Mouse (Mus musculus): Measurements from ENCODE around the gene Fam43a.

Gene Fam43a

DNA sequence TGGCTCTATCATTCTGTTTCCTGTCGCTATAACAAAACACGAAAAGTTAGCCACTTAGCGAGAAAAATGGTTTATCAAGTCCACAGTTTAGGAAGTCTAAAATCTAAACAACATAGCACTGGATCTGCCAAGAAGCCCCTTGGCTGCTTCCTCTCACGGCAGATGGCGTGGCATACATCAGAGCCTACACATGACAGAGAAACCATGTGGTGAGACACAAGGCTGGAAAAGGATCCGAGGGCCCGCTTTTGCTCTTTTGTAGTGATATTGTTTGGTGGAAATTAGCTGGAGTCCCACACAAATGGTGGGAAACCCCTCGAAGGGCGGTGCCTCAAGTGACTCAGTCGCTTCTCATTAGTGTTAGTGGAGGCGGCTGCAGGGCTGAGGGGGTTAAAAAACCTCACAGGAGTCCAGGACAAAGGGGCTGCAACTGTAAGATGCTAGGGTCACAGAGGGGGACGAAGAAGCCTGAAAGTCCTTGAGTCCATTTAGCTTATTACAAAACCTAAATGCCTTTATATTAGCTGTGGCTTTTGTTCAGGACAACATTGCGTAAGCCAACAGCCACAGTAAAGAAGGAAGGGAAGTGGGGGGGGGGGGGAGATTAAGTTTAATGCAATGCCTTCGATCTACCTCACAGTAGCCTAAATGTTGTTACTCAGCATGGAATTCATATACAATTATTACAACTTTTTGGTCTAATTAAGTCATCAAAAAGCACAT, 3.5 kb upstream of the Fam43a start:
- peak in 1 of 2 experiments; percentile 14 for DNase-seq (ENCODE audit: low read depth in 1 of 2, low spot score in 2 of 2)

DNA sequence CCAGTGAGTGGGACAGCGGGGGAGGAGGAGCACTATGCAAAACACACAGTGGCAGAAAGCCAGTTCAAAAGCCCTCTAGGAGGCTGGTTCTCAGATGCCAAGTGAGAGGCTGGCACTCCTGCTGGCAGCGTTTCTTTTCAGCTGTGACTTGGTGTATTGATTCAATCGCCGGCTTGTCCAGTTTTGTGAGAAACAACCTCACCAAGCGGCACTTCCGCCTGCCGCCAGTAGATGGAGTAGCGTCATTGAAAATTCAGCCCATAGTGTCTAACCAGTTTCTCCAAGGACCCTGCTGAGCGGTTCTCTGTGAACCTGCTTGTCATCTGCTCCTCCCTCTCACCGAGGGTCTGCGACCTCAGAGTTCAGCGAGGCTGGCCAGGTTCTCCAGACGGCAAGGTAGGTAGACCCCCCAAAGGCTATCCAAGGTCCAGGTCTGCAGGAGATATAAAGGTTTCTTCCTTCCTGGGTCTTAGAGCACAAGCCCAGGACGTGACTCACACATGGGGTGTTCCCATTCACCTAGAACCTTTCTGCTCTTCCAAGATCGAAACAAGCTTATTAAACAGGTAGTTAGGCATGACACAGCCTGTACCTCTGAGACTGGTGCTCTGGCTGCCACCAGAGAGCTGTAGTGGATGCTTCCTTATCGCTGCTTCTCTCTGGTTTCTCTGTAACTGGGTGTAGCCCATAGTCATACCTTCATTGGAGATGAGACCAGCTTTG, 2.4 kb upstream of the Fam43a start:
- peak in 1 of 2 experiments; percentile 80 for DNase-seq (ENCODE audit: low read depth in 1 of 2, low spot score in 2 of 2)

DNA sequence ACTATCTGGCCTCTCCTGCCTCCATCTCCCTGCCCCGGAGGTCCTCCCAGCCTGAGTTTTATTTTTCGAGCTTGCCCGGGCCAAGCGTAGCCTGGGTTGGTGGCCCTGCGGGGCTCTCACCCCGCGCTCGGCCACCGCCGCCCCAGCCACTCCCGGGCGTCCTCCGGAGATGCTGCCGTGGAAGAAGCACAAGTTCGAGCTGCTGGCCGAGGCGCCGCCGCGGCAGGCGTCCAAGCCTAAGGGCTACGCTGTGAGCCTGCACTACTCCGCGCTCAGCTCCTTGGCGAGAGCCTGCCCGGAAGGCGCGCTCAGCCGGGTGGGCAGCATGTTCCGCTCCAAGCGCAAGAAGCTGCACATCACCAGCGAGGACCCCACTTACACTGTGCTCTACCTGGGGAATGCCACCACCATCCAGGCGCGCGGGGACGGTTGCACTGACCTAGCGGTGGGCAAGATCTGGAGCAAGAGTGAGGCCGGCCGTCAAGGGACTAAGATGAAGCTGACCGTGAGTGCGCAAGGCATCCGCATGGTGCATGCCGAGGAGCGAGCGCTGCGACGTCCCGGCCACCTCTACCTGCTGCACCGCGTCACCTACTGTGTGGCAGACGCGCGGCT, 1.0 kb downstream of the Fam43a start:
- DNase-seq (ENCODE audit: low read depth in 1 of 2, low spot score in 2 of 2): peak in 1 of 2 experiments; percentile 15

DNA sequence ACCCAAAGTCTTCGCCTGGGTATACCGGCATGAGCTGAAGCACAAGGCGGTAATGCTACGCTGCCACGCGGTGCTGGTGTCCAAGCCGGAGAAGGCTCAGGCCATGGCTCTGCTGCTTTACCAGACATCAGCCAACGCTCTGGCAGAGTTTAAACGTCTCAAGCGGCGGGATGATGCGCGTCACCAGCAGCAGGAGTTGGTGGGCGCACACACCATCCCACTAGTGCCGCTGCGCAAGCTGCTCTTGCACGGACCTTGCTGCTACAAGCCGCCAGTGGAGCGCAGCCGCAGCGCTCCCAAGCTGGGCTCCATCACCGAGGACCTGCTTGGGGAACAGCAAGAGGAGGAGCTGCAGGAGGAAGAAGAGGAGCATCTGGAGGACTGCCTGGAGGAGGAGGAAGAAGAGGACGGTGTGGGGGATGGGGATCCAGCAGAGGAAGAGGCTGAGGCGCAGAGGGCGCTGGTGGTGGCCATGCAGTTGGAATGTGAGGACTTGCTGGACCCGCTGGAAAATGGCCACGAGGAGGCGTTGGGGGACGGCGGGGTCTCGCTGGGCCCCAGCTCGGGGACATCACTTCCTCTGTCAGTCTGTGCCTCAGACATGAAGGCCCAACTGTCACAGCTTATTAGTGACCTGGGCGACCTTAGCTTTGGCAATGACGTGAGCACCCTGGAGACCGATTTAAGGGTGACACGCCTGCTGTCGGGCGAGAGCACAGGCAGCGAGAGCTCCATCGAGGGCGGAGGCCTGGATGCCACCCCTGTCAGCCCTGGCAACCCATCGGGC, 1.7 kb downstream of the Fam43a start:
- no peak for DNase-seq (ENCODE audit: low read depth in 1 of 2, low spot score in 2 of 2)

DNA sequence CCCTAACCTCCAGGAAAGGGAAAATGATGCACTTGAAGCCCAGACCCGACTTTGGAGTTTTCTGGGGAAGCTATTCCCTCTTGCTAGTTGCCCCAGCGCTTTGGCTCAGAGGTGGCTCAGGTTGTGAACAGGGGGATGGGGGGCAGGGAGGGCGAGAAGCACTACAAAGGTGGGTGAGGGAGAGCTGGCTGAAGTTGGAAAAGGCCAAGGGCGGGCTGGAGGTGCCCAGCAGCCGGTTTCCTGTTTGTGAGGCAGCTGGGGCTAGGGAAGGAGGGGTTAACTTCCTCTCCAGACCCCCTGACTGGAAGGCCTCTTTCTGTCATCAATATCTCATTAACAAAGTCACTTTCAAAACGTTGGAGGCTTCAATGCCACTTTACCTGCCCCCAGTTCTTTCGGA, 2.4 kb downstream of the Fam43a start:
- no peak for DNase-seq (ENCODE audit: low read depth in 1 of 2, low spot score in 2 of 2)

DNA sequence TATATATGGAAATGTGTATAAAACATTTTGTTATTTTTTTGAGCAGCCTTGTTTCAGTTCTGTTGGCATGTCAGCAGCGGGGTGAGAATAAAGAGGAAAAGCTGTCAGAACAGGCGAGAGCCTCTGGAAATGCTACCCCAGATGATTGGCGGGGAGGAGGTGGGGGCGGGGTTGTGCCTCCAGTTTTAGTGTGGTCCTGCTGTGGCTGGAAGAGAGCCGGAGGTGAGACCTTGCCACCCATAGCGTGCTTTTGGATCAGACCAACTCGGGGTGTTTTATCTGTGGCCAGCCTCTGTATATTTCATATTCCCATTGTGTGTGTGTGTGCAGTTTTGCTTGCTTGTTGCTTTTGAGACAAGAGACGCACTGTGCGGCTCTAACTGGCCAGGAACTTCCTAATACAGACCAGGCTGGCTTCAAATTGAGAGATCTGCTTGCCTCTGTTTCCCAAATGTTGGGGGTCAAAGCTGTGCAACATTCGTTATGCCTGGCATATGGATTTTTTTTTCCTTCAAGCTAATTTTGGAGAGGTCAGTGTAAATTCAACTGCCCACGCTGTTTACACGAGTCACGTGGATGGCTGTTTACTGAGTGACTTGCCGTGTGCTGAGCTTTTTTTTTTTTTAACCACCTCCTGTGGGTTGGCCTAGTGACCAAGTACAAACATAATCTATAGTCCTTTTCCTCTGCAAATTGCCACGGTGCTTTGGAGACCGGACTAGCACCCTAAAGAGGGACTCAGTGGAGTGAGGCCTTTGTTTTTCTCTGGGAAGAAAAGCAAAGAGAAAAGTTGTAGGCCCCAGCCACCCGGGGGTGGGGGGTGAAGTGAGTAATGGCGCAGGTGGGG, 3.4 kb downstream of the Fam43a start:
- no peak for DNase-seq (ENCODE audit: low read depth in 1 of 2, low spot score in 2 of 2)

DNA sequence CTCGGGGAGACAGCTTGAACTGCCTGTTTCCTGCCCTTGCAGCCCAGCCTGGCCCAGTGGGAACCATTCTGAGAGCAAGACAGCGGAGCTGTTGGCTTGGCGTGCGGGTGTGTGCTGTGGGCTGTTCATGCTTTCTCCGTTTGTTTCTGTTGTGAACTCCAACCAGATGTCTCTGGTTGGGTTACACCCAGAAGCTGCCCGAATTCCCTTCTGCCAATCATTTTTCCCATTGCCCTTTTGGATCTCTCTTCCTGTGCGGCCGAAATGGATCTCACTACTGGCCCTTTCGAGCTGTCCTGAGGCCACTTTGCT, 4.0 kb downstream of the Fam43a start:
- no peak for DNase-seq (ENCODE audit: low read depth in 1 of 2, low spot score in 2 of 2)

DNA sequence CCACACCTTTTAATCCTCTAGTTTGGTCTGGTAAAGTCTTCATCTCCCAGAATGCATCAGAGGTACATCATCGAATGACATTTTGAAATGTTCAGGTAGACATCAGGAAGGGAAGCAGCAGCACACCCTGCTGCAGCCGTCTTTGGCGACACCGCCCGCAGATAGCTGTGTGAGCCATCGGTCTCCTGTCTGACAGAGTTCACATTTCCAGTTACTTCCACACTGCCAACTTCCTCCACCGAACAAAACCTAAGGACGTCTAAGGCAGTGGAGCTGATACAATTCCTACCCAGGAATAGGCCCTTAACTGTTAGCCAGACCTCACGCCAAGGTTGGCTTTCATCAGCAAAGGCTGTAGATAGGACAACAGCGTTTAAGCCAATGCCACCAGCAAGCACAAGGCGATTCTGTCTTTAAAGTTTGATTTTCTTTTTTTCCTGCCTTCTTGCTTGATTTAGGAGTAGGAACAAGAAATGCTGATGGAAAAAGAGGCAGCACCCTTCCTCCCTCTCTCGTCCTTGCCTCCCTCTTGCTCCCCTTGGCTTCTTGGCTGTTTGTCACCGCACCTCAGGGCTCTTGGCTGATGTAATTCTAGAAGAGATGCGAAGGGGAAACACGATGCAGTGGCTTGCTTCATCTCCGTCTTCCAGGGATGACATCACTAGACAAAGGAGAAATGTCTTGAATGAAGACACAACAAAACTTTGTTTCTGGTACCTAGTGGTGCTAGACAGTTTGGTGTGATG, 4.7 kb downstream of the Fam43a start:
- no peak for DNase-seq (ENCODE audit: low read depth in 1 of 2, low spot score in 2 of 2)

DNA sequence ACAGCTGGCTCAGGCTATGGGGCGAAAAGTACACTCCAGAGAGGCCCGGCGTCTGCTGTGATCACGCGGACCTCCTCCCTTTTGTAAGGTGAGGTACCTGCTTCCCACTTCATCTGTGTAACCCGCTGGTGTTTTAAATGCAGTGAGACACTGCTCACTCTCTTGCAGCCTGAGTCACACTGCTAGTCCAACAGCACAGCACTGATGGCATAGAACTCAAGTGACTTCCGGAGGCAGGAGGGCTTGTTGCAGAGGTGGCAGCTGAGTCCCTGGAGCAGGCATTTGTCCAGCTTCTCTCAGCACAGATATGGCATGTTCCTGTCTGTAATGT, 5.2 kb downstream of the Fam43a start:
- DNase-seq (ENCODE audit: low read depth in 1 of 2, low spot score in 2 of 2): no peak

DNA sequence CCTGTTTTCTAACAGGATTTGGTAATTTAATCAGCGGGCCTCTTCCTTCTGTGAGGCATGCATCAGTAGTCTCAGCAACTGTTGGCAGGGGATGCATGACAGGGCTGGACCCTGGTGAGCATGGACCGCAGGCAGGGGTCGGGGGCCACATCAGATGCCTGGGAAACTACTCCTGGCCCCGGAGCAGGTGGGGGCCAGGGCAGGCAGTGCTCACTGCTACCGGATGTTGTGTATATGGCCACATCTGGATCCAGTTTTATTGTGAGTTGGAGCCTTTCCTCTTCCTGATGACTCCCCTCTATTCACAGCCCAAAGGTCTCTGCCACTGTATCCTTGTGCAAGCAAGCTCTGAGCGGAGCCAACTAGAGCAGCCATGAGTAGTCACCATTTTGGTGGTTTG, 6.0 kb downstream of the Fam43a start:
- DNase-seq (ENCODE audit: low read depth in 1 of 2, low spot score in 2 of 2): no peak

DNA sequence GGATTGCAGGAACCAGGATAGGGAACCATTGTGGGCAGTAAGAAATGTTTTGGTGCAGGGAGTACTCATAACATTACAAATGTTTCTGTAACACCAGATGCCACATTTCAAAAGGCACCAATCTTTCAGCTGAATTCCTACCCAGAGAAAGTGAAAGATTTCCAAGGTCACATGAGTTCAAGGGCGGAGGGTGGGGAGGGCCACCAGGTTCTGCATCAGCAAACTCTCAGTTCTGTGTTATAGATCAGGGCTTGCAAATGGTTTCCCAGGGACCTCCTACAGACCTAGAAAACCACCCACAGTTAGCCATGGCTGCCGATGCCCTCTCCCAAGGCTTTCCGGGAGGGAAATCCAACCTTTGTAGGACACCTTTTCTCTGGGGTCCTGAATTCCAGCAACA, 8.3 kb downstream of the Fam43a start:
- no peak for DNase-seq (ENCODE audit: low read depth in 1 of 2, low spot score in 2 of 2)

DNA sequence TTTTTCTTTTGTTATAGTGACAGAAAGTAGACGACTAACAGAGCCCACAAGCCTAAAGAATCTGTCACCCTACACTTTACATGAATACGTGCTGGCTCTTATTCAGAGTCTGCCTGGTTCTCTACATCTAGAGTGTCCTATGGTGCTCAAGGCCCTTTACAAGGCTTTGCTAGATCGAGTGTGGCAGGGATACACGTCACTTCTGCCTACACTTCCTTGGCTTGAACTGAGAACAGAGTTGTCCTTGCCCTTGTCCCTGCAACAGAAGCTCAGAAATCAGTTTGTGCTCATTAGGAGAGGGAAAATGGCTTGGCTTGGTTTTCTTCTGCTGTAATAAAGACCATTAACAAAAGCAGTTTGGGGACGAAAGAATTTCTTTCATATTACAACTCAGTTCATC, 11.8 kb downstream of the Fam43a start:
- DNase-seq (ENCODE audit: low read depth in 1 of 2, low spot score in 2 of 2): no peak

DNA sequence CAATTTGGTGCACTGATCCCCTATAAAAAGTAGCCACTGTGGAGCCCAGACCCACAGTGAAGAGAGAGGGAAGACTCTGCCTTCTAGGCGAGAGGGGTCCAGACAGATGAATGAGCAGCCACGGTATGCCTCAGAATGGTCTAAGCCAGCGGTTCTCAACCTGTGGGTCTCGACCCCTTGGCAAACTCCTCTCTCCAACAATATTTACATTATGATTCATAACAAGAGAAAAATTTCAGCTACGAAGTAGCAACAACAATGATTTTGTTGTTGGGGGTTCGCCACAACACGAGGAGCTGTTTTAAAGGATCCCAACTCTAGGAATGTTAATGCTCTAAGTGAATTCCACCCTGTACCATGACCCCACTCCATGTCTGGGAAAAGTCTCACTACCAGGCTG, 13.6 kb downstream of the Fam43a start:
- no peak for DNase-seq (ENCODE audit: low read depth in 1 of 2, low spot score in 2 of 2)

DNA sequence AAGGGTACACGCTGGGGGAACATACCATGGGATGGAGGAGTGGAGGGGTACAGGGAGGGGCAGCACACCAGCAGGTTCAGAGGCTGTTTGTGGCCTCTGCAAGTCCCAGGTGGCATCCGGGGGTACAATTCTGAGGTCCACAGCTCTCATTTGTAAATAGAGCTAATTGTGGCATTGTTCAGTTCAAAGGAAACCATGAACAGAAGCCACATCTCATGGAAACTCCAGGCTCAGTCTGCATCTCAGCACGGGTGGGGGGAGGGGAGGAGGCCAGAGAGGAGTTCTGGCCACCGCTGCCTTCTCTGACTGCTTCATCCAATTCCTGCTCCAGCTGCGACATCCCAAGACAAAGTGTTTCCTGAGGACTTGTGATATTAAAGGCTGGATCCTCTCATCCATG, 14.6 kb downstream of the Fam43a start:
- no peak for DNase-seq (ENCODE audit: low read depth in 1 of 2, low spot score in 2 of 2)

DNA sequence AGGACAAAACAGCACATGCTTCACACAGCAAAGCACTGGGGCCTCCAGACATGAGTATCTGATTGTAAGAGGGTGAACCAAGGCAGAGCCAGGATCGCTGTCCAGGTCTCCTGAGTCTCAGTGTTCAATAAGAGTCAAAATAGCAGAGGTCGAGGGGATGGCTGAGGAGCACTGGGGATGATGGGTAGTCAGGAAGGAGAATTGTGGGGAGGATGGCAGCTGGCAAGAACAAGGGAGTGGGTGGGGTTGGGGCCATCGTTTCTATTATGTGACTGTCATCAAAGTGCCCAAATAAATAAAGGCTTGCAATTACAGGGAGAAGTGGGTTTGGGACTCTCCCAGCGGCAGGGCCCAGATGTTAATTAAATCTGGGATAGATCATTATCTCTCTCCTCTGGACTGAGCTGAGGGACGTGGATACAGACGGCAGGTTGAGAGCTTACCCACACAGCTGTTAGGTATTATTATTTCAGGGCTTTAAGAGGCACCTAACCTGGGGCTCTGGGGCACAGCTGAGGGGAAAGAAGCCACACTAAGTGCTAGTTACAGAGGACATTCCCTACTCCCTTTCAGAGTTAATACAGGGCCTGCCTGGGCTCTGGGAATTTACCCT, 15.3 kb downstream of the Fam43a start:
- DNase-seq (ENCODE audit: low read depth in 1 of 2, low spot score in 2 of 2): no peak

DNA sequence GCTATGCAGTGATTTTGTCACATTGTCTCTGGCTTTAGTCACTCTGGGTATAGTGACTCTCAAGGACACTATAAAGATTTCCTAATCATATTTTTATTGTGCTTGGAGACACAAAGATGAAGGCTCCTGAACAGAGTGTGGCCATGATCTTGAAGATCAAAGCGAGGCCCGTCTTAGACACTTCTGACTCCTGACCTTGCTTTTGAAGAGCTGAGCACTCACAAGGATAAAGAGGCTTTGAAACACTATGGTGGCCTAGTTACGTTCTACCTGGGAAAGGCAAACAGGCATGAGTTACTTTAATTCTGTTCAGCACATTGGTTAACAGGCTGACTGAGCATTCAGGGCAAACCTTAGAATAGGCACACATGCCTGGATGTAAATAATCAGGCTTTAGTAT, 16.8 kb downstream of the Fam43a start:
- no peak for DNase-seq (ENCODE audit: low read depth in 1 of 2, low spot score in 2 of 2)

DNA sequence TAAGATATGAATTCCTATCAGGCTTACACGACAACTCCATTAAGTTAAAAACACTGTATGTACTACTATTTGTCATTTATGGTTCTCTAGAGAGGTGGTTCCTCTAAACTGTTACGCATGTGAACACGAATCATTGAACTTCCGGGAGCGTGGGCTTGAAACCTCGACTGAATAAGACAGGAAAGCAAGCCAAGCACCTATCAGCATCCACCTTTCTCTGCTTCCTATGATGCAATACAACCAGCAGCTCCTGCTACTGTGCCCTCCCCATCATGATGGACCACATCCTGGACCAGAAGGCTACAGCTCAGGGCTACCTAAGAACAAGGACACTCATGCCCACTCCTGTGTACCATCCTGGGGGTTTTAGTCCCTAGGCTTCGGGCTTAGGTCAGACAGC, 24.1 kb downstream of the Fam43a start:
- no peak for DNase-seq (ENCODE audit: low read depth in 1 of 2, low spot score in 2 of 2)

DNA sequence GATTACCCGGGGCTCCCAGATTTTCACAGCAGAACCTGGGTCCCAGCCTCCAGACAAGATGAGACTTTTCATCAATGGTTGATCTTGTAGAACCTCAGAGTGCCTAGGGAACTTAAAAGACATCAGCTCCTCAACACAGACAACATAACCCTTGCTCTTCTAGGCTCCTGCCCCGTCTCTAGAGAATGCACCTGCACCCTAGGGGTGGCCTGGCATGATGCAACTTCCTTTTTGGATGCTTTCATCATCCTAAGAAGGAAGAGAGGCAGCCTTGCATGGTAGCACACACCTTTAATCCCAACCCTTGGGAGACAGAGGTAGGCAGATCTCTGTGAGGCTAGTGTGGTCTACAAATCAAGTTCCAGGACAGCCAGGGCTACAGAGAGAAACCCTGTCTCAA, 25.1 kb downstream of the Fam43a start:
- no peak for DNase-seq (ENCODE audit: low read depth in 1 of 2, low spot score in 2 of 2)

DNA sequence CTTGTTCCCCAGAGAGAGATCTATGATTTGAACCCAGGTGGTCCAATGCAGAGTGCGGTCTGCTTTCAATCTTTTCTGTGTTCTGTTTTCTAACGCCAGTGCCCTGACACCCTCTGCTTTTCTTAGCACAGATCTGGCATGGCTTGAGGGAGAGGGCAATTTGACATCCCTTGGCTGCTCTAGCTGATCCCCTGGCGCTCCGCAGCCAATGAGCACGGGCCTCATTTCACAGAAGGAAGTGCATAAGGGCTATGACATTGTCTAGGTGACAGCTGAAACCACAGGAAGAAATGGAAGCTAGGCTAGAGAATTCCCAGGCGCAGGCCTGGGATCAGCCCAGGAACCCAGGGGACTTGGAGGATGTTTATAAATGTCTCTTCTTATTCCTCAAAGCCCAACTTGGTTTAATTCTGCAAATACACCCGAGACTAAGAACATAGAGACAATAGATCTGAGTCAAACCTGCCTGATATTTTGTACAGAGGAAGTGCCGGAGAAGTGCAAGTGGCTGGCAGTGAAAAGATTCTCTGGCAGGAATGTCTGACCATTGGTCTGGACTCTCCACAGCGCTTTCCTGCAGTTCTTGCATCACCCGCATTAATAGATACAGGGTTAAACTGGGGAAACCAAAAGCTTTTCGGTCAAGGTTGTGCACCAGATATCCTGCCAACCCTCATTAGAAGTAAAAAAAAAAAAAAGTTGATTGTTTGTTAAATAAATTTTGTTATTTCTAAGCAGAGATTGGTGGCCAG, 28.2 kb downstream of the Fam43a start:
- DNase-seq (ENCODE audit: low read depth in 1 of 2, low spot score in 2 of 2): no peak
